Mouse (Mus musculus) left cerebral cortex, adult 2 months (tissue): ENCODE data around the gene Stox2. TPM values are rescaled to one million over a fixed set of nuclear protein-coding genes. Genes with fewer than 3 reads are reported as not detected.

Source experiments
- DNase-seq, 2 experiments: peaks; one replicate each; pipeline ENCODE4 v3.0.0; 2021 to 2022; ENCODE audit warnings: low spot score in 2 of 2, mixed read lengths in 1 of 2; ENCODE audit errors: extremely low spot score in 1 of 2
- H3K27ac ChIP-seq: fragments of 200-600 bp; 2 replicates; pipeline ENCODE4 v1.8.1; 2022
- H3K4me3 ChIP-seq: fragments of 200-600 bp; 2 replicates; pipeline ENCODE4 v1.8.1; 2022
- CTCF ChIP-seq: fragments of 200-600 bp; IDR thresholded peaks from 2 replicates; pipeline ENCODE4 v1.8.1; 2022; ENCODE audit warnings: antibody characterized with exemption, mild to moderate bottlenecking, moderate library complexity
- intact Hi-C: fragments of 180-260 bp; cut with DNase I; formaldehyde crosslinking; loops from one replicate; pipeline ENCODE4 v1.15.1; 2025
- total RNA-seq, 2 experiments: library from RNA; stranded (reverse); gene quantifications; 2 replicates each; pipeline ENCODE4 v1.2.3; 2021

The Stox2 gene
- total RNA-seq, 2 experiments from 2014 or later = 81.5 to 92.1 TPM

- no peak overlapping the region for H3K4me3 ChIP-seq
- no peak for DNase-seq
- intact Hi-C loops = no loop called here
- no peak for TF ChIP-seq CTCF
- no peak overlapping the region for H3K27ac ChIP-seq
Observed at GRCm38 (mm10) chr8:47392290-47392689, 53.9 kb downstream of the Stox2 start.

GRCm38 (mm10) chr8:47391844-47392243 lies 54.3 kb downstream of the Stox2 start:
- no peak for DNase-seq
- Histone ChIP-seq H3K4me3 (no peak overlapping the region), H3K27ac (no peak overlapping the region)
- intact Hi-C loops = no loop called here
- TF ChIP-seq CTCF = no peak

GRCm38 (mm10) chr8:47389430-47389829 lies 56.7 kb downstream of the Stox2 start:
- H3K4me3 ChIP-seq = no peak overlapping the region
- DNase-seq = no peak
- TF ChIP-seq CTCF = no peak
- intact Hi-C loops = no loop called here
- H3K27ac ChIP-seq = no peak overlapping the region

GRCm38 (mm10) chr8:47388171-47388570 lies 58.0 kb downstream of the Stox2 start:
- no peak overlapping the region for H3K4me3 ChIP-seq
- DNase-seq = no peak
- no peak overlapping the region for H3K27ac ChIP-seq
- intact Hi-C loops = no loop called here
- no peak for TF ChIP-seq CTCF

GRCm38 (mm10) chr8:47385810-47386209 lies 60.4 kb downstream of the Stox2 start:
- peak; percentile 50 for TF ChIP-seq CTCF

GRCm38 (mm10) chr8:47384151-47384550 lies 62.0 kb downstream of the Stox2 start:
- intact Hi-C loops = no loop called here
- TF ChIP-seq CTCF = no peak
- H3K27ac ChIP-seq = no peak overlapping the region

More at GRCm38 (mm10) chr8:47385810-47386209, 60.4 kb downstream of the Stox2 start:
- H3K27ac ChIP-seq = no peak overlapping the region
- intact Hi-C loops = no loop called here
- H3K4me3 ChIP-seq = no peak overlapping the region
- DNase-seq = no peak

GRCm38 (mm10) chr8:47383632-47384031 lies 62.5 kb downstream of the Stox2 start:
- intact Hi-C loops = no loop called here
- DNase-seq = no peak
- TF ChIP-seq CTCF = no peak
- Histone ChIP-seq H3K27ac (no peak overlapping the region), H3K4me3 (no peak overlapping the region)

More at GRCm38 (mm10) chr8:47384151-47384550, 62.0 kb downstream of the Stox2 start:
- H3K4me3 ChIP-seq = no peak overlapping the region
- DNase-seq = no peak

GRCm38 (mm10) chr8:47381216-47381615 lies 64.9 kb downstream of the Stox2 start:
- intact Hi-C loops = no loop called here
- TF ChIP-seq CTCF = no peak
- Histone ChIP-seq H3K4me3 (no peak overlapping the region), H3K27ac (no peak overlapping the region)
- DNase-seq = no peak

- intact Hi-C loops = no loop called here
- DNase-seq = no peak
- H3K27ac ChIP-seq = no peak overlapping the region
Observed at GRCm38 (mm10) chr8:47380725-47381124, 65.4 kb downstream of the Stox2 start.

GRCm38 (mm10) chr8:47380075-47380474 lies 66.1 kb downstream of the Stox2 start:
- TF ChIP-seq CTCF = no peak
- intact Hi-C loops = no loop called here
- no peak for DNase-seq
- Histone ChIP-seq H3K27ac (no peak overlapping the region), H3K4me3 (no peak overlapping the region)

More at GRCm38 (mm10) chr8:47380725-47381124, 65.4 kb downstream of the Stox2 start:
- TF ChIP-seq CTCF = no peak
- H3K4me3 ChIP-seq = no peak overlapping the region

GRCm38 (mm10) chr8:47376651-47377050 lies 69.5 kb downstream of the Stox2 start:
- intact Hi-C loops = loop anchor here (10.0 kb wide), 1 partner anchor 812 kb away; no protein-coding TSS in a partner anchor

GRCm38 (mm10) chr8:47373757-47374156 lies 72.4 kb downstream of the Stox2 start:
- intact Hi-C loops = loop anchor here (5.0 to 10.0 kb wide), 4 partner anchors 171 to 1126 kb away; no protein-coding TSS in a partner anchor
- H3K4me3 ChIP-seq = no peak overlapping the region
- no peak for TF ChIP-seq CTCF

More at GRCm38 (mm10) chr8:47376651-47377050, 69.5 kb downstream of the Stox2 start:
- no peak overlapping the region for H3K4me3 ChIP-seq
- DNase-seq = no peak
- H3K27ac ChIP-seq = no peak overlapping the region
- TF ChIP-seq CTCF = no peak

GRCm38 (mm10) chr8:47371539-47371938 lies 74.6 kb downstream of the Stox2 start:
- Histone ChIP-seq H3K4me3 (no peak overlapping the region), H3K27ac (no peak overlapping the region)
- intact Hi-C loops = loop anchor here (1.0 to 10.0 kb wide), 6 partner anchors 169 to 1124 kb away; no protein-coding TSS in a partner anchor
- no peak for DNase-seq
- TF ChIP-seq CTCF = peak; percentile 76

More at GRCm38 (mm10) chr8:47373757-47374156, 72.4 kb downstream of the Stox2 start:
- no peak for DNase-seq
- H3K27ac ChIP-seq = no peak overlapping the region
